Mouse (Mus musculus) ES-Bruce4 (cell line): ENCODE results near the gene Klk9.

Experiments used
- CTCF ChIP-seq: IDR thresholded peaks from one replicate; pipeline ENCODE4 v1.8.1; 2011; ENCODE audit warnings: low read depth, low read length
- POLR2A ChIP-seq: IDR thresholded peaks from one replicate; pipeline ENCODE4 v1.8.1; 2011; ENCODE audit warnings: low read length; ENCODE audit not compliant: insufficient read depth

DNA sequence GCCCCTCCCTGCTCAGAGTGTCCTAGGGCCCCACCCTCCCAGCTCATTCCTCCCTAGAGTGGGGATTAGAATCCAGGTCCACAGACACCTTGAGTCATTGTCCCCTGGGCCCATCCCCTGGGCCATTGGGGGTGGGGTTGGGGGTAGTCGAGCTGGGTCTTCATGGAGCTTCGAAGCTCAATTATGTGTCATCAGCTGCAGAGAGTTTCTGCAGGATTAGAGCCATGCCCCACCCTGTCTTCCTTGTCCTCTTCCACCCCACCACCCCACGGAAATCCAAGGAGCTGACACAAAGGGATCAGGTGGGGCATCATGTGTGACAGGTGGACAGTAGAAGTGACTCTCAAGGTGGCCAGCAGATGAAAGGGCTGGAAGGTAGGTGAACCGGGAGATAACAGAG is 23.1 kb upstream of the Klk9 start, which contains the start of gene Klk12:
- TF ChIP-seq CTCF (no peak), POLR2A (no peak)
